Mouse (Mus musculus) CH12.LX (cell line): ENCODE measurements around the gene Spc24. TPM values are rescaled to one million over a fixed set of nuclear protein-coding genes. Genes with fewer than 3 reads are reported as not detected.

Source experiments
- DNase-seq: peaks from one replicate; pipeline ENCODE4 v3.0.0-alpha.2; 2013; ENCODE audit errors: extremely low read depth
- H3K27ac ChIP-seq: 2 replicates; pipeline ENCODE4 v1.5.1; 2012; ENCODE audit warnings: low read depth, mild to moderate bottlenecking, control low read depth, moderate library complexity; ENCODE audit not compliant: insufficient read depth
- H3K27me3 ChIP-seq: replicated peaks from 2 replicates; pipeline ENCODE3; 2012; ENCODE audit warnings: inconsistent platforms
- H3K36me3 ChIP-seq, 2 experiments: replicated peaks in 1 of 2; 2 replicates each; pipeline versions ENCODE3 to v1.6.1; 2012; ENCODE audit warnings: inconsistent platforms in 1 of 2, low read length in 1 of 2, mild to moderate bottlenecking in 1 of 2, mixed read lengths in 1 of 2, moderate library complexity in 1 of 2; ENCODE audit not compliant: control insufficient read depth in 1 of 2, insufficient read depth in 1 of 2
- H3K4me1 ChIP-seq, 2 experiments: 2 replicates each; pipeline ENCODE4 v1.6.1; 2012; ENCODE audit warnings: inconsistent platforms in 1 of 2, moderate library complexity in 1 of 2; ENCODE audit not compliant: insufficient read depth in 2 of 2, control insufficient read depth in 1 of 2
- H3K4me2 ChIP-seq: 2 replicates; pipeline ENCODE4 v1.6.1; 2012; ENCODE audit warnings: low read depth, mild to moderate bottlenecking, control low read depth; ENCODE audit not compliant: poor library complexity, insufficient read depth, severe bottlenecking
- H3K4me3 ChIP-seq, 3 experiments: fragments of 150-350 bp in 1 of 3; sonication (generic) in 1 of 3; replicated peaks in 1 of 3; 2 replicates each; pipeline versions ENCODE3 to v1.5.1; 2011 to 2012; ENCODE audit warnings: low read depth in 2 of 3, low read length in 2 of 3, mild to moderate bottlenecking in 2 of 3, moderate library complexity in 2 of 3, control low read depth in 1 of 3, improper control_type of control experiment in 1 of 3, inconsistent platforms in 1 of 3, mixed read lengths in 1 of 3; ENCODE audit not compliant: poor library complexity in 1 of 3
- H3K79me2 ChIP-seq: replicated peaks from 2 replicates; pipeline ENCODE4 v1.6.1; 2012; ENCODE audit warnings: mild to moderate bottlenecking, moderate library complexity; ENCODE audit not compliant: control insufficient read depth, poor library complexity, insufficient read depth, severe bottlenecking; ENCODE audit errors: extremely low read depth
- H3K9ac ChIP-seq: 2 replicates; pipeline ENCODE4 v1.6.1; 2012; ENCODE audit warnings: low read depth, mild to moderate bottlenecking, control low read depth, moderate library complexity; ENCODE audit not compliant: insufficient read depth
- H3K9me3 ChIP-seq: replicated peaks from 2 replicates; pipeline ENCODE3; 2012; ENCODE audit warnings: low read length, inconsistent platforms, mixed read lengths
- BHLHE40 ChIP-seq: IDR thresholded peaks from 2 replicates; pipeline ENCODE4 v1.6.1; 2011; ENCODE audit warnings: mild to moderate bottlenecking, low read depth, low read length, improper control_type of control experiment
- CHD1 ChIP-seq: IDR thresholded peaks from 2 replicates; pipeline ENCODE4 v1.6.1; 2012; ENCODE audit warnings: low read depth, low read length, improper control_type of control experiment, inconsistent platforms
- CTCF ChIP-seq, 2 experiments: IDR thresholded peaks in 1 of 2; conservative IDR thresholded peaks in 1 of 2; 2 replicates each; pipeline ENCODE4 v1.5.1; 2011 to 2012; ENCODE audit warnings: low read depth in 2 of 2, low read length in 2 of 2, improper control_type of control experiment in 1 of 2, inconsistent platforms in 1 of 2, mild to moderate bottlenecking in 1 of 2, moderate library complexity in 1 of 2
- EP300 ChIP-seq: IDR thresholded peaks from 2 replicates; pipeline ENCODE4 v1.6.1; 2011; ENCODE audit warnings: low read length, improper control_type of control experiment
- ETS1 ChIP-seq: conservative IDR thresholded peaks from 2 replicates; pipeline ENCODE4 v1.6.1; 2012; ENCODE audit warnings: low read depth, mild to moderate bottlenecking, inconsistent platforms, low read length, improper control_type of control experiment, moderate library complexity
- HCFC1 ChIP-seq: IDR thresholded peaks from 2 replicates; pipeline ENCODE4 v1.6.1; 2012; ENCODE audit warnings: low read depth, mild to moderate bottlenecking, inconsistent platforms, low read length, improper control_type of control experiment
- IRF4 ChIP-seq: IDR thresholded peaks from 2 replicates; pipeline ENCODE4 v1.6.1; 2014; ENCODE audit warnings: low read depth, mild to moderate bottlenecking, inconsistent platforms, low read length, improper control_type of control experiment
- JUND ChIP-seq: conservative IDR thresholded peaks from 2 replicates; pipeline ENCODE4 v1.6.1; 2011; ENCODE audit warnings: low read depth, low read length, improper control_type of control experiment
- MAFK ChIP-seq: IDR thresholded peaks from 2 replicates; pipeline ENCODE4 v1.6.1; 2011; ENCODE audit warnings: low read length, improper control_type of control experiment; ENCODE audit not compliant: insufficient replicate concordance
- MXI1 ChIP-seq: IDR thresholded peaks from 2 replicates; pipeline ENCODE4 v1.6.1; 2011; ENCODE audit warnings: mild to moderate bottlenecking, low read depth, low read length, improper control_type of control experiment
- MYC ChIP-seq: IDR thresholded peaks from 2 replicates; pipeline ENCODE4 v1.6.1; 2011; ENCODE audit warnings: low read depth, mild to moderate bottlenecking, improper control_type of control experiment, low read length
- NELFE ChIP-seq: IDR thresholded peaks from 2 replicates; pipeline ENCODE4 v1.6.1; 2011; ENCODE audit warnings: low read depth, low read length, improper control_type of control experiment
- NRF1 ChIP-seq: IDR thresholded peaks from 2 replicates; pipeline ENCODE4 v1.6.1; 2014; ENCODE audit warnings: low read depth, mild to moderate bottlenecking, inconsistent platforms, low read length, improper control_type of control experiment, moderate library complexity
- POLR2A ChIP-seq: IDR thresholded peaks from 2 replicates; pipeline ENCODE4 v1.6.1; 2011; ENCODE audit warnings: low read depth, mild to moderate bottlenecking, improper control_type of control experiment, low read length
- POLR2AphosphoS2 ChIP-seq: IDR thresholded peaks from 2 replicates; pipeline ENCODE4 v1.6.1; 2011; ENCODE audit warnings: low read depth, low read length, improper control_type of control experiment
- RCOR1 ChIP-seq: conservative IDR thresholded peaks from 2 replicates; pipeline ENCODE4 v1.6.1; 2012; ENCODE audit warnings: low read depth, mild to moderate bottlenecking, inconsistent platforms, low read length, improper control_type of control experiment
- SMC3 ChIP-seq: IDR thresholded peaks from 2 replicates; pipeline ENCODE4 v1.6.1; 2011; ENCODE audit warnings: low read depth, low read length, improper control_type of control experiment
- UBTF ChIP-seq: IDR thresholded peaks from 2 replicates; pipeline ENCODE4 v1.6.1; 2012; ENCODE audit warnings: low read depth, mild to moderate bottlenecking, inconsistent platforms, low read length, improper control_type of control experiment, moderate library complexity
- USF1 ChIP-seq: IDR thresholded peaks from 2 replicates; pipeline ENCODE4 v1.6.1; 2014; ENCODE audit warnings: low read depth, mild to moderate bottlenecking, inconsistent platforms, low read length, improper control_type of control experiment
- ZC3H11A ChIP-seq: IDR thresholded peaks from 2 replicates; pipeline ENCODE4 v1.6.1; 2012; ENCODE audit warnings: low read depth, mild to moderate bottlenecking, inconsistent platforms, low read length, improper control_type of control experiment
- ZNF384 ChIP-seq: IDR thresholded peaks from 2 replicates; pipeline ENCODE4 v1.6.1; 2012; ENCODE audit warnings: low read depth, low read length, improper control_type of control experiment, inconsistent platforms
- dilution Hi-C: fragments of 300-500 bp; cut with MboI; formaldehyde crosslinking; loops from 2 replicates; pipeline ENCODE4 v1.14.3; 2020; ENCODE audit warnings: low sequenced_read_pairs; ENCODE audit not compliant: extremely low pct_unique_long_range_greater_than_20kb, extremely low pct_ligation_motif_present
- in situ Hi-C: fragments of 300-500 bp; cut with MboI; formaldehyde crosslinking; loops from 3 replicates; pipeline ENCODE4 v1.14.3; 2019; ENCODE audit warnings: low sequenced_read_pairs, low pct_ligation_motif_present, low pct_unique_long_range_greater_than_20kb, mixed read lengths
- polyA plus RNA-seq: library from polyadenylated mRNA; unstranded; fragments of >175 nt; gene quantifications from 2 replicates; pipeline ENCODE4 v1.2.1, GENCODE M21; 2012; ENCODE audit warnings: low read depth; ENCODE audit not compliant: insufficient read length
- total RNA-seq, 2 experiments: library from RNA; depleted of rRNA; stranded (reverse); fragments of 300-350 nt in 1 of 2; fragments of >200 nt in 1 of 2; gene quantifications; 2 replicates each; pipeline ENCODE4 v1.2.3; 2012 to 2014

Spc24 gene
- total and polyA plus RNA-seq, 3 experiments, result 74.3 to 83.2 (median 82.7) TPM

DNA sequence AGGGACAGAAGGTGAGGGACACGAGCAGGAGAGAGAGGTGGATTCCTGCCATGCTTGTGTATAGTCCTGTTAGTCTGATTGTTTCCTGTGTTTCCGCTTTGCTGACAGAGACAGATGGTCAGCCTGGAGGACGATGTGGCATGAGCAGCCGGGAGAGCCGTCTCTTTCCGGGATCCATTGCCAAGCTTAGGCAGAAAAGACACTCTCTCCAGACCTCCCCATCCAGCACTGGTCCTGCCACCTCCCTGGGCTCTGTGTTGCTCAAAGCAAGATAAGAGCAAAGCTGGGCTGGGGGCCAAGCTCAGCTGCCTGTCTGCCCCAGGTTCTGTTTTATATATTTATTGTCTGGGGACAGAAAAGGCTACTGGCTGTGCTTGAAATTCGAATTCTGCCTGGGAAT is 12.1 kb downstream of the Spc24 start:
- no peaks in the 10 kb centered on the region for H3K27me3 ChIP-seq
- no peak for DNase-seq
- no peak overlapping the region for H3K4me3 ChIP-seq
- no peaks in the 10 kb centered on the region for H3K79me2 ChIP-seq
- in situ Hi-C loops (no loop called here), dilution Hi-C loops (no loop called here)
- H3K4me1 ChIP-seq, result peaks cover 0 to 15% of the 10 kb centered on the region in 2 experiments; a peak in 1 of 4 replicates
- H3K9ac ChIP-seq, result no peak overlapping the region
- no peak overlapping the region for H3K27ac ChIP-seq
- TF ChIP-seq NELFE (no peak), NRF1 (no peak), JUND (no peak), MYC (no peak), UBTF (no peak), MXI1 (no peak), ZNF384 (no peak), BHLHE40 (no peak), CTCF (conservative IDR thresholded peaks at IDR 0.05 in 1 of 2, IDR thresholded peaks at IDR 0.05 in 1 of 2; ENCODE audit: low read depth in 2 of 2, low read length in 2 of 2) (no peak), MAFK (no peak), ETS1 (no peak), POLR2AphosphoS2 (no peak)
- no peaks in the 10 kb centered on the region for H3K9me3 ChIP-seq
- H3K4me2 ChIP-seq, result no peak overlapping the region
- H3K36me3 ChIP-seq, result peaks cover 45 to 86% of the 10 kb centered on the region in 2 experiments

DNA sequence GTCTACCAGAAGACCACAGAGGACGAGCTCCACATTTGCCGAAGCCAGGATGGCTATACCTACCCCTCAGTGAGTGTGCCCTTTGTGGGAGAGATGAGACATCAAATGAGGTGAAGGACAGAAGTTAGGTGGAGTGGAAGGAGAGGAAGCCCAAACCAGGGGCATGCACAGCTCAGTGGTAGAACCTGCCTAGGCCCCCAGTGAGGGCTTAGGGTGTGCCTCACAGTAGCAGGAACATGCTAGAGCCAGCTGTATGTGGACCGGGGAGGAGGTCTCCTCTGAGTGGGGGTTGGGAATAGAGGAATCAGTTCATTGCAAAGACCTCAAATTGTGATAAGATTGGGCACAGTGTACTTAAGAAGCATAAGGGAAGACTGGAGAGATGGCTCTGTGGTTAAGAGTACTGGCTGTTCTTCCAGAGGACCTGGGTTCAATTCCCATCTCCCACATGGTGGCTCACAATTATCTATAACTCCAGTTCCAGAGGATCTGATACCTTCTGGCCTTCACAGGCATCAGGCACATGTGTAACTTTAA is 12.8 kb downstream of the Spc24 start:
- dilution Hi-C loops, result no loop called here
- no peaks in the 10 kb centered on the region for H3K27me3 ChIP-seq
- no peak overlapping the region for H3K4me3 ChIP-seq
- peaks cover 0 to 12% of the 10 kb centered on the region in 2 experiments; a peak in 1 of 4 replicates for H3K4me1 ChIP-seq
- in situ Hi-C loops, result no loop called here
- TF ChIP-seq CHD1 (no peak), IRF4 (no peak), UBTF (no peak), RCOR1 (no peak), ZC3H11A (no peak), CTCF (conservative IDR thresholded peaks at IDR 0.05 in 1 of 2, IDR thresholded peaks at IDR 0.05 in 1 of 2; ENCODE audit: low read depth in 2 of 2, low read length in 2 of 2) (no peak), USF1 (no peak), SMC3 (no peak), POLR2A (no peak), EP300 (no peak), HCFC1 (no peak)
- no peak overlapping the region for H3K27ac ChIP-seq
- DNase-seq, result no peak
- H3K9me3 ChIP-seq, result no peaks in the 10 kb centered on the region
- H3K4me2 ChIP-seq, result no peak overlapping the region
- H3K36me3 ChIP-seq, result peaks cover 49 to 91% of the 10 kb centered on the region in 2 experiments
- no peak overlapping the region for H3K9ac ChIP-seq
- no peaks in the 10 kb centered on the region for H3K79me2 ChIP-seq
